Mouse (Mus musculus) left cerebral cortex, adult 11 months (tissue): ENCODE results near the gene Prf1.

Source experiments
- DNase-seq: peaks from one replicate; pipeline ENCODE4 v3.0.0; 2022; ENCODE audit warnings: low spot score

Gene Prf1

GRCm38 (mm10) chr10:61297477-61297876 is at the start of gene Prf1:
Gene Prf1, plus strand, starts transcription at chr10:61297833.
- no peak for DNase-seq

GRCm38 (mm10) chr10:61248596-61249114 is 49.0 kb upstream of the Prf1 start:
- no peak for DNase-seq

GRCm38 (mm10) chr10:61249951-61250350 is 47.7 kb upstream of the Prf1 start:
- DNase-seq: no peak

GRCm38 (mm10) chr10:61254761-61255160 is 42.9 kb upstream of the Prf1 start:
- DNase-seq: no peak

- no peak for DNase-seq
These were observed 42.4 kb upstream of the Prf1 start for GRCm38 (mm10) chr10:61255190-61255589.

- no peak for DNase-seq
These were observed 41.0 kb upstream of the Prf1 start for GRCm38 (mm10) chr10:61256665-61257064.

GRCm38 (mm10) chr10:61258131-61258530 is 39.5 kb upstream of the Prf1 start:
- DNase-seq: peak; percentile 17

- no peak for DNase-seq
These were observed 36.1 kb upstream of the Prf1 start for GRCm38 (mm10) chr10:61261229-61262156.

GRCm38 (mm10) chr10:61263606-61264005 is 34.0 kb upstream of the Prf1 start:
- DNase-seq: no peak

- DNase-seq: no peak
These were observed 30.3 kb upstream of the Prf1 start for GRCm38 (mm10) chr10:61267378-61267777.

- no peak for DNase-seq
These were observed 25.5 kb upstream of the Prf1 start for GRCm38 (mm10) chr10:61272089-61272626.

GRCm38 (mm10) chr10:61272631-61273030 is 25.0 kb upstream of the Prf1 start:
- no peak for DNase-seq

GRCm38 (mm10) chr10:61273081-61273843 is 24.4 kb upstream of the Prf1 start, which contains the start of gene Adamts14:
Gene Adamts14, minus strand, starts transcription at chr10:61273438.
- no peak for DNase-seq

GRCm38 (mm10) chr10:61273844-61274215 is 23.8 kb upstream of the Prf1 start:
- no peak for DNase-seq

- DNase-seq: no peak
These were observed 23.1 kb upstream of the Prf1 start for GRCm38 (mm10) chr10:61274532-61274931.

- no peak for DNase-seq
These were observed 21.9 kb upstream of the Prf1 start for GRCm38 (mm10) chr10:61275669-61276110.

GRCm38 (mm10) chr10:61277051-61277450 is 20.6 kb upstream of the Prf1 start:
- DNase-seq: no peak

- no peak for DNase-seq
These were observed 19.5 kb upstream of the Prf1 start for GRCm38 (mm10) chr10:61277918-61278674.

- DNase-seq: no peak
These were observed 16.5 kb upstream of the Prf1 start for GRCm38 (mm10) chr10:61281115-61281514.

- no peak for DNase-seq
These were observed 13.3 kb upstream of the Prf1 start for GRCm38 (mm10) chr10:61284309-61284708.

GRCm38 (mm10) chr10:61285271-61285670 is 12.4 kb upstream of the Prf1 start:
- DNase-seq: no peak

- DNase-seq: no peak
These were observed 11.4 kb upstream of the Prf1 start for GRCm38 (mm10) chr10:61286246-61286645.
